Mouse (Mus musculus): ENCODE results near the gene Camta2.

The Camta2 gene

GRCm38 (mm10) chr11:70663101-70663500 is 24.8 kb downstream of the Camta2 start:
- no peak for DNase-seq

DNA sequence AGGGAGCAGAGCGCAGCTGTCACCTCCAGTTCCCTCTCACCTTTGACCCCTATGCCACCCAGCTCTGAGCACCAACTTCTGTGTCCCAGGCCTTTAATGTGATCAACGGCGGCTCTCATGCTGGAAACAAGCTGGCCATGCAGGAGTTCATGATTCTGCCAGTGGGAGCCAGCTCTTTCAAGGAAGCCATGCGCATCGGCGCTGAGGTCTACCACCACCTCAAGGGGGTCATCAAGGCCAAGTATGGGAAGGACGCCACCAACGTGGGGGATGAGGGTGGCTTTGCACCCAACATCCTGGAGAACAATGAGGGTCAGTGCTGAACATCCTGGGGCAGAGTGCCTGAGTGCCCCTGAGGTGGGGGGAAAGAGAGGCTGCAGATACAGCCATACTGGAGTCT is 27.3 kb downstream of the Camta2 start:
- no peak for DNase-seq

DNA sequence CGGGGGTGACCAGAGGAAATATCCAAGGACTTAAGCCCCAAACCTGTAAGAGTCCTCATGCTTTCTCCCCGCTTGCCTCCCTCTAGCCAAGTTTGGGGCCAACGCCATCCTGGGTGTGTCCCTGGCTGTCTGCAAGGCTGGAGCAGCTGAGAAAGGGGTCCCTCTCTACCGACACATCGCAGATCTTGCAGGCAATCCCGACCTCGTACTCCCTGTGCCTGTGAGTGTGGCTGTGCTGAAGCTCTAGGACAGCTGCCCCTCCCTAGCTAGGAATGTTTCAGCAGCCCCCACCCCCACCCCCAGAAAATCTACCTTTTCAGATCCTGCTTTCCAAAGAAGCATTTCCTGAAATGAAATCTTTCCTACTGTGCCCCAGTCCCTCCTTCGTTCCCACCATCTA is 29.0 kb downstream of the Camta2 start:
- DNase-seq, result no peak

GRCm38 (mm10) chr11:70658521-70658920 is 29.4 kb downstream of the Camta2 start:
- DNase-seq, result no peak

DNA sequence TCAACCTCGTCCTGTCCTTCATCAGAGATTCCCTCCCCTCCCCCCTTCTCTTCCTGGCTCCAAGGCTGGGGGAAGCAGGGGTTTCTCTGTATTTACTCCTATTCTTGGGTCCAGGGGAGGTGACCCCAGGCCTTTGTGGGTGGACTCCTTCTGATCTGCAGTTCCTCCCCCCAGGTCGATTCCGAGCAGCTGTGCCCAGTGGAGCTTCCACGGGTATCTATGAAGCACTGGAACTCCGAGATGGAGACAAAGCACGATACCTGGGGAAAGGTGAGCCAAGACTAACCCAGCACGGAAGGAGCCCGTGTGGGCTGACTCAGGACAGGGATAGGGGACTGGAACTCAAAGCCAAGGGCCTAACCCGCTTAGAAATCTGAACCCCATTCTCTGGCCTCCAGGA is 29.9 kb downstream of the Camta2 start:
- no peak for DNase-seq

- no peak for DNase-seq
Measured at GRCm38 (mm10) chr11:70657573-70657972, 30.3 kb downstream of the Camta2 start.

GRCm38 (mm10) chr11:70656964-70657363 is 30.9 kb downstream of the Camta2 start, which contains the start of gene Eno3:
Gene Eno3, plus strand, starts transcription at chr11:70657202.
- no peak for DNase-seq

- peak; percentile 35 to 69 for DNase-seq
Measured at GRCm38 (mm10) chr11:70656456-70656927, 31.4 kb downstream of the Camta2 start.

DNA sequence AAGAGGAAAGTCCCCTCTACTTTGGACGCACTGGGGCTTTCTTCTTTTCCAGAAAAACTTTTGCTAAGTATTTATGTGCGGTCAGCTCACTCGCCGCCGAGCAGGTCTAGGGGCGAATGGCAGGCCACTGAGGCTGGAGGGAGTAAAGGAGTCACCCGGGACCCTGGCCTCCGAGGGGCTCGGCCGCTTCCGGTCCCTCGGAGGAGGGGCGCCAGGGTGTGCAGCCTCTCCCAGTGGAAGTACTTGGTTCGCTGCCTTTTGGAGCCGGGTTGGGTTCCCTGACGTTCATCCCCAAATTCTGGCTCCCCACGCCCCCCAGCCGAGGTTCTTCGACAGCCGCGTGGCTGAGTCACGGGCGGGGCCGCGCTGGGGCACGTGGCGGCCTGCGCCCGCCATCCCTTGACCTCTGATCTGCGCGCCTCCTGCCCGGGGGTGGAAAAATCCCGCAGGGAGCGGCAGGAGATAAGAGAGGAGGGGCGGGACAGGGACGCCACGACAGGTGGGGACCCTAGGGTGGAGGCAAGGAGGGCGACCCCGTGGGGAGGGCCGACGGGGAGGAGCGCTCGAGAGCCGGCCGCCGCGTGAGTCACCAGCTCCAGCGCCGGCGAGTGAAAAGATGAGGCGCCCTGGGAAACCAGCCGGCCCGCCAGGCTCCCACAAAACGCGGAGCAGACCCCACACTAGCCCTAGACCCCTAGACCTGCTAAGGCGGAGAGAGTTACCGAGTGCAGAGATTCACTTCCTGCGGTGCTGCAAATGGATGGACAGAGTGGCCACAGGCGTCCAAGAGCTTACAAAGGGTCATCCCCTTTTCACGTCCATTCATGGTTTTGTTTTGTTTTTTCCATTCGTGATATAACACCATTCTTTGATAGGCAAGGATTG is 32.1 kb downstream of the Camta2 start:
- peak; percentile 26 to 70 for DNase-seq

DNA sequence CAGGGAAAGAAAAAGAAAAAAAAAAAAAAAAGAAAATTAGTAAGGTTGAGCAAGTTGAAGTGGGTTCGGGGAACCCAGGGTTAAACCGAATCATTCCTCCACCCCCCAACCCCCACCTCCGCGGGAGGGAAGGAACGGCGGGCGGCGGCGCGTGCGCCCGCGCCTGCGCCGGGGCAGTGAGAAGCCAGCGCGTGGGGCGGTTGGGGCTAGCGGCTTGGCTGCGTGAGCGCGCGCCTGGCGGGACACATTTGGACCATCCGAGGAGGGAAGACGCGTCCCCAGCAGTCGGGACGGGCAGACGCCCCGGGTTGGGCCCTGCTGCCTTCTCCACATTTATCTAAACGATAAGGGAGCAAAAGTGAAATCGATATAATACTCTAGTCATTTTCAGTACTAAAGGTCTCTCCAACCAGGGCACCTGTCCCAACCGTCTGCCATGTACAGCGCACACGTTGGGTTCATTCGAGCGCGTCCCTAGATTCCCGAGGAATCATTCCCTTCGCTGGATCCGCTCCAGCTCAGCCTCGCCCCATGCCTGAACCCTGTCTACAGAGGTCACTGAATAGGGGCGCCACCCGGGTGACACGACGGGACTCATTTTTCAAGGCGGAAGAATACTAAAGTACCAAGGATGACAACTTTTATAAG is 32.9 kb downstream of the Camta2 start:
- DNase-seq, result peak; percentile 81 to 91

- DNase-seq, result peak; percentile 79 to 89
Measured at GRCm38 (mm10) chr11:70654198-70654922, 33.5 kb downstream of the Camta2 start, which contains the start of gene Pfn1. Gene Pfn1, minus strand, starts transcription at chr11:70654644.

DNA sequence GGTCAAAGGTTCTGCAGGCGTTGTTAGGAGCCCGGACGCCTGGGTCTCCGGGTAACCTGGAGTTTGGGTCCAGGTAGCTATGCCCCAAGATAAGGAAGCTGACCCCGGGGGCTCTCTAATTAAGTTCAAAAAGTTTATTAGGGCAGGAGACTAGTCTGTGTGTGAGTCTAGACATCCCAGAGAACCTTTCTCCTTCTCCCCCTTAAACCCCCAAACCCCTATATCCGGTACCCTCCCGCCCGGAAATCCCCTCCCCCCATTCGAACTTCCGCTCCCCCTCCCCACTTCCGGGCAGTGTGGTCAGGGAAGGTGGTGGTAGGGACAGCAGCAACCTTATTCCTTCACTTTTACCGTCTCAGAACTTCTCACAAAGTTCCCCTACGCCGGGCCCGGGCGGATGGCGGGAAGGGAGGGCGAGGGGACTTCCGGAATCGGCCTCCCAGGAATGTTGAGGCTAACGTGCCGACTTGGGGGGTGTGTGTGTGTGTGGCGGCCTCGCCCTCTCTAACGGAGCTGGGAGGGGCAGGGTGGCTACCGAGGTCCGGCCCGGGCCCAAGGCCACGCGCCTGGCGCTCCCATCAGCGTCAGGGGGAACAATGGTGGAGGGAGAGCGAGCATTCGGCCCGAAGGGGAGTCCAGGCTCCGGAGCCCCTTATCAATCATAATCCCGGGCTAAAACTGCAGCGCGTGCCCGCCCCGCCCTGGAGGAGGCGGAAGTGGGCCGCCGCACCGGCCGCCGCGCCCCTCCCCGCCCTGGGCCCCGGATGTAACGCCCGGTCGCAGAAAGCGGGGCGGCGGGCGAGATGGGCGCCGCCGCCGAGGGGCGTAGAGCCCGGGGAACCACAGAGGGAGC is 34.3 kb downstream of the Camta2 start:
- DNase-seq, result peak; percentile 54 to 85

DNA sequence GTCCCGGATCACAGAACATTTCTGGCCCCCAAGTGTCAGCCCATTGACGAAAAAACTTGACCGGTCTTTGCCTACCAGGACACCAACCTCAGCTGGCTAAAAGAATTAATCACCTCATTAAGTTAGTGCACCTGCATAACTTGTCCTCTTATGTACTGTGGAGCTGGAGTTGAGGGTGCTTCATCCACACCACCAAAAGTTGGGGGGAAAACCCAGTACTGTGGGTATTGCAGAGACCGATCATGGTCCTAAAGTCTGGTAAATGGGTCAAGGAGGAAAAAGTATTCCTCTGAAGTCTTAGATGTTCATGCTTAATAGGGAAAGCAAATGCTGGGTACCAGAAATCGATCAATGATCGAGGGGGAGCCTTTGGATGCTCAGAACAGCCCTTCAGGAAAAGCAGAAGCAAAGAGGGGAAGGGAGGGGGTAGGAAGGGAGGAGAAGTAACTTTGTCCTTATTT is 35.0 kb downstream of the Camta2 start:
- no peak for DNase-seq

DNA sequence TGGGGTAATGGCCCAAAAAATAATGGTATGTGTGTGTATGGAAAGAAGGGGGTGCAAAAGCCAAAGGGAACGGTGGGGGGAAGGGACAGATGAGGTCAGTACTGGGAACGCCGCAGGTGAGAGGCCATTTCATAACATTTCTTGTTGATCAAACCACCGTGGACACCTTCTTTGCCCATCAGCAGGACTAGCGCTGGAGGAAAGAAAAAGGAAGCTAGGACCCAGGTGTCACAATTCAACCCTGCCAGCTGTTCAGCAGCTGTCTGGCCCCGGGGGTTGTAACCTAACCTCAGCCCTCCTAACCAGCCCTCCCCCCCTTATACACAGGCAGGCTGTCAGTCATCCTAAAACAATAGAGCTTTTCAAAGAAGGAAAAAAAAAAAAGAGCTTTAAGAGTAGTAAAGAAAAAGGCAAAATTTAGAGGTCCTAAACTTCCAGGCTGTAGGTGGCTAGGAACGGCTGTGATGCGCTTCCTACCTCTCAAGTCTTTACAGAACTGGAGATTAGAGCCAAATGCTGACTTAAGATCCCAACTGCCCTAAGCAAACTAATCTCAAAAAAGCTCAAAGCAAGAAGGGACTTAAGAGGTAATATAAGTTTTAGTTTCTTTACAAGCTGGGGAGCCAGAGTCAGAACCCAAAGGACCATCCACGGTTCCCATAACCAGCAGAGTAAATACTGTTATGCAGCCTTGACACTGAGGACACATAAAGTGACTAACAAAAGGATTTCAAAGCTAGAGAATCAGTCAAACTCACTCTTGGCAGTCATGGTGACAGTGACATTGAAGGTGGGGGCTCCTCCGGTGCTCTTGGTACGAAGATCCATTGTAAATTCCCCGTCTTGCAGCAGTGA is 35.6 kb downstream of the Camta2 start:
- peak in 1 of 2 experiments; percentile 21 for DNase-seq

DNA sequence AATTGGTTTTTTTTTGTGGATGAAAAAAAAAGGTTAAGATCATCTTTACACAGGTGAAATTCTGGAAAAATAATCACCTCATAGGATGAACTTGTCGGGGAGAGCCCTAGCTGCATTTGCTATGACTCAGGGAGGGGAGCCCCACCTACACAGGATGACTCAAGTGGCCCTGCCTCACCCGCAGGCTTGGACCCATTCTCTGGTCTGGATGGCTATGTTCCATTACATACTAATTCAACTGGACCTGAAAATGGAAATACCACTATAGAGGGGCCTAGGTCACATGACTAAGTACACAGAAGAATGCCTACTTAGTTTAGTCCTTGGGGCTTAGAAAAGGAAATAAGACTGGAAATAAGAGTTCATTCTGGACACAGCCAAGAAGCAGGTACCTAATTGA is 36.5 kb downstream of the Camta2 start:
- DNase-seq, result no peak

- DNase-seq, result peak in 1 of 2 experiments; percentile 13
Measured at GRCm38 (mm10) chr11:70650322-70651175, 37.4 kb downstream of the Camta2 start.

- no peak for DNase-seq
Measured at GRCm38 (mm10) chr11:70649185-70649734, 38.6 kb downstream of the Camta2 start.

- no peak for DNase-seq
Measured at GRCm38 (mm10) chr11:70648512-70648911, 39.4 kb downstream of the Camta2 start.

- DNase-seq, result peak in 1 of 2 experiments; percentile 50
Measured at GRCm38 (mm10) chr11:70647716-70648420, 40.0 kb downstream of the Camta2 start.
